Mouse (Mus musculus) urinary bladder, postnatal 10 days (tissue): ENCODE data around the gene Gm21822.
"Not testable (repeated sequence)": the region's sequence is repeated elsewhere in the genome, so short reads cannot be mapped to it uniquely, and the experiment has no call there.

ENCODE experiments used
- DNase-seq: peaks from one replicate; pipeline ENCODE4 v3.0.0; 2022; ENCODE audit warnings: low spot score

Gm21822 gene

DNA sequence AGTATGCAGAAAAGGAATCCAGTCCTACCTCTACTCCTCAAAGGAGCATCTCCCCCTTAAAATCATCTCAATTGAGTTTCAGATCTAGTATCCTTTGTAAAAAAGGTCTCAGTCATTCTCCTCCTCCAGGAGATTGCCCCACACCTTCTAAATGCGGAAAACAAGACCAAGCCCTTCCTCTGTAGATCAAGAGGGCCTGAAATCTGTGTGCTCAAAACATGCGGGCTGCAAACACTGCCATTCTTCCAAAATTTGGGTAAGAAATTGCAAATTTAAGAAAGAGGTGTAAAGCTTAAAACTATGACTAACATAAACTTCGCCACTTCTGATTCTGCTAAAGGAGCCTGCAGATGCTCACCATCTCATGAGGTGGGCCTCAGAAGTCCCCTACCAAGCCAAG lies at the start of gene Gm21822:
Gm21822 (plus strand) TSS at position 301 of the 400 bp plus-strand sequence.
- not testable (repeated sequence) for DNase-seq
